Mouse (Mus musculus) stomach, postnatal 0 days (tissue): Measurements from ENCODE around the gene Gm12166.

Source experiments
- CTCF ChIP-seq: IDR thresholded peaks from 2 replicates; pipeline ENCODE4 v1.5.1; 2016; ENCODE audit warnings: antibody characterized with exemption, low read depth, mild to moderate bottlenecking, moderate library complexity
- EP300 ChIP-seq: optimal IDR thresholded peaks from 2 replicates; pipeline ENCODE3; 2016; ENCODE audit warnings: antibody characterized with exemption

- TF ChIP-seq CTCF (no peak), EP300 (no peak)
These were observed 12.6 kb upstream of the Gm12166 start for GRCm38 (mm10) chr11:46064767-46065166.
